Mouse (Mus musculus) monocyte, adult 5-6 weeks (primary cell): Measurements from ENCODE around the gene Gm11939. TPM values are rescaled to one million over a fixed set of nuclear protein-coding genes. Genes with fewer than 3 reads are reported as not detected.

Source experiments
- ATAC-seq: fragments of 153-309, 156-312 bp; replicated peaks from 2 replicates; pipeline ENCODE4 v1.8.0; 2017; ENCODE audit warnings: mild to moderate bottlenecking; ENCODE audit not compliant: low TSS enrichment, insufficient number of reproducible peaks, severe bottlenecking, poor library complexity, low FRiP score
- total RNA-seq: library from RNA; stranded (forward); fragments of 200-1000, 200-491, 200-594 nt; gene quantifications from 3 replicates; pipeline ENCODE4 v1.2.3, GENCODE M21; 2017

Gm11939 gene
- total RNA-seq, 1 experiment from 2014 or later, result not detected

- ATAC-seq, result no peak
Measured at GRCm38 (mm10) chr11:99521288-99521860, 37.9 kb downstream of the Gm11939 start, which contains the start of gene Krt39. Krt39 (minus strand) TSS chr11:99521338.

GRCm38 (mm10) chr11:99514098-99514497 is 45.2 kb downstream of the Gm11939 start:
- no peak for ATAC-seq

Other genes starting within 250 kb of the Gm11939 start
- gene Krt25, start 236.5 kb downstream of the Gm11939 start, total RNA-seq, result not detected in 3 replicates
- not detected in 3 replicates for gene Krt26, start 221.5 kb downstream of the Gm11939 start, total RNA-seq
- not detected in 3 replicates for gene Krt27, start 208.4 kb downstream of the Gm11939 start, total RNA-seq
- gene Krt28, start 184.6 kb downstream of the Gm11939 start, total RNA-seq, result not detected in 3 replicates
- gene Krt10, start 170.1 kb downstream of the Gm11939 start, total RNA-seq, result 0.29 to 3.1 TPM (median 1.6 TPM) in 3 replicates
- gene Krt12, start 137.2 kb downstream of the Gm11939 start, total RNA-seq, result not detected in 3 replicates
- not detected in 3 replicates for gene Krt20, start 121.3 kb downstream of the Gm11939 start, total RNA-seq
- not detected in 3 replicates for gene Krt23, start 66.3 kb downstream of the Gm11939 start, total RNA-seq
- gene Krt39, start 38.1 kb downstream of the Gm11939 start, total RNA-seq, result not detected in 3 replicates
- gene Krt40, start 16.3 kb downstream of the Gm11939 start, total RNA-seq, result not detected in 3 replicates
- not detected in 3 replicates for gene Krtap3-3, start 8.6 kb downstream of the Gm11939 start, total RNA-seq
- not detected in 3 replicates for gene Krtap3-2, start 2.6 kb downstream of the Gm11939 start, total RNA-seq
- not detected in 3 replicates for gene Krtap3-1, start 7.2 kb upstream of the Gm11939 start, total RNA-seq
- not detected in 3 replicates for gene Krtap1-5, start 21.6 kb upstream of the Gm11939 start, total RNA-seq
- not detected in 3 replicates for gene Krtap1-4, start 24.2 kb upstream of the Gm11939 start, total RNA-seq
- not detected in 3 replicates for gene Krtap1-3, start 31.9 kb upstream of the Gm11939 start, total RNA-seq
- gene Krtap9-3, start 38.6 kb upstream of the Gm11939 start, total RNA-seq, result not detected in 3 replicates
- gene Gm11938, start 43.8 kb upstream of the Gm11939 start, total RNA-seq, result not detected in 3 replicates
- not detected in 3 replicates for gene Gm11937, start 50.7 kb upstream of the Gm11939 start, total RNA-seq
- not detected in 3 replicates for gene Krtap2-4, start 55.4 kb upstream of the Gm11939 start, total RNA-seq
- gene Gm11562, start 61.0 kb upstream of the Gm11939 start, total RNA-seq, result not detected in 3 replicates
- gene Krtap4-1, start 68.8 kb upstream of the Gm11939 start, total RNA-seq, result not detected in 3 replicates
- gene Krtap4-2, start 75.6 kb upstream of the Gm11939 start, total RNA-seq, result not detected in 3 replicates
- gene Krtap4-7, start 84.6 kb upstream of the Gm11939 start, total RNA-seq, result not detected in 3 replicates
- not detected in 3 replicates for gene Gm11555, start 90.8 kb upstream of the Gm11939 start, total RNA-seq
- gene Gm11563, start 99.5 kb upstream of the Gm11939 start, total RNA-seq, result not detected in 3 replicates
- gene Krtap4-6, start 106.5 kb upstream of the Gm11939 start, total RNA-seq, result not detected in 3 replicates
- not detected in 3 replicates for gene Gm14190, start 131.3 kb upstream of the Gm11939 start, total RNA-seq
- gene Gm14180, start 174.8 kb upstream of the Gm11939 start, total RNA-seq, result not detected in 3 replicates
- gene Gm11595, start 213.4 kb upstream of the Gm11939 start, total RNA-seq, result not detected in 3 replicates
- gene Krtap4-8, start 221.2 kb upstream of the Gm11939 start, total RNA-seq, result not detected in 3 replicates
- gene Krtap4-9, start 225.7 kb upstream of the Gm11939 start, total RNA-seq, result not detected in 3 replicates
- not detected in 3 replicates for gene Gm11596, start 234.0 kb upstream of the Gm11939 start, total RNA-seq
- not detected in 3 replicates for gene Gm11569, start 239.5 kb upstream of the Gm11939 start, total RNA-seq
- gene Gm11554, start 245.0 kb upstream of the Gm11939 start, total RNA-seq, result not detected in 3 replicates